Mouse (Mus musculus) ES-E14 (cell line): ENCODE data around the gene Muc20.

Source experiments
- CHD2 ChIP-seq: IDR thresholded peaks from 2 replicates; pipeline ENCODE4 v1.6.1; 2014; ENCODE audit warnings: mild to moderate bottlenecking, low read depth, low read length, inconsistent platforms
- MAFK ChIP-seq: IDR thresholded peaks from 2 replicates; pipeline ENCODE4 v1.6.1; 2014; ENCODE audit warnings: mild to moderate bottlenecking, low read depth, low read length, inconsistent platforms; ENCODE audit not compliant: insufficient read depth
- ZC3H11A ChIP-seq: IDR thresholded peaks from 2 replicates; pipeline ENCODE4 v1.6.1; 2012; ENCODE audit warnings: low read depth, mild to moderate bottlenecking, inconsistent platforms, low read length, borderline replicate concordance
- ZNF384 ChIP-seq: IDR thresholded peaks from 2 replicates; pipeline ENCODE4 v1.6.1; 2012; ENCODE audit warnings: low read depth, low read length, inconsistent platforms

- TF ChIP-seq CHD2, result no peak
- no peak for TF ChIP-seq ZC3H11A
- TF ChIP-seq ZNF384, result no peak
- TF ChIP-seq MAFK, result no peak
Observed at GRCm38 (mm10) chr16:32745852-32746251, 51.4 kb downstream of the Muc20 start.
